Mouse (Mus musculus): ENCODE results near the gene Kcnh4.
A peak's percentile ranks its signal among the peaks of the same experiment; 100 is the strongest.

DNA sequence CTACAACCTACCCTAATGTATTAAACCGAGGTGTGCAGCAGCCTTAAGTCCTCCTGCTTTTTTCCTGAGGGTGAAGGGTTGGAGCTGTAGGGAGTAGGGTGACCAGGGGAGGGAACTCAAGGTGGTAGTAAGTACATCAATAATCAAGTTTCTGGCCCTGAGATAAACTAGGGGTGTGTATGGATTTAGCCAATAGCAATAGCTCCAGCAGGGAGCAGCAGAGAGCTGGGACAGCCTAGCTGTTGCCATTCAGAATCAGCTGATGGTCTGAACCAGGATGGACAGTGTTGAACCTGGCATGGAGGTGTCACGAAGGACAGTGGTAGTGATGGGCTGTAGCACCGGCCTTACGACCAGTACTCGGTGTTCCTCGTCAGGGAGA, 45.2 kb downstream of the Kcnh4 start:
- TF ChIP-seq CTCF (IDR thresholded peaks at IDR 0.05; ENCODE audit: borderline replicate concordance, insufficient read depth, low read depth, low read length) (peak; percentile 79), POLR2A (IDR thresholded peaks at IDR 0.05; ENCODE audit: borderline replicate concordance, insufficient read depth, low read length) (no peak)
